Mouse (Mus musculus) thymus, adult 2 months (tissue): ENCODE results near the gene Ceacam1.

Experiments used
- CTCF ChIP-seq: fragments of 200-500 bp; IDR thresholded peaks from 2 replicates; pipeline ENCODE4 v1.5.1; 2012; ENCODE audit warnings: mild to moderate bottlenecking, control low read depth, low read length, moderate library complexity, borderline replicate concordance; ENCODE audit not compliant: control insufficient read depth, poor library complexity, insufficient read depth; ENCODE audit errors: extremely low read depth
- POLR2A ChIP-seq: fragments of 200-500 bp; IDR thresholded peaks from 2 replicates; pipeline ENCODE4 v1.6.1; 2012; ENCODE audit warnings: mild to moderate bottlenecking, low read length, control low read depth, moderate library complexity; ENCODE audit not compliant: control insufficient read depth, poor library complexity, insufficient read depth; ENCODE audit errors: extremely low read depth

DNA sequence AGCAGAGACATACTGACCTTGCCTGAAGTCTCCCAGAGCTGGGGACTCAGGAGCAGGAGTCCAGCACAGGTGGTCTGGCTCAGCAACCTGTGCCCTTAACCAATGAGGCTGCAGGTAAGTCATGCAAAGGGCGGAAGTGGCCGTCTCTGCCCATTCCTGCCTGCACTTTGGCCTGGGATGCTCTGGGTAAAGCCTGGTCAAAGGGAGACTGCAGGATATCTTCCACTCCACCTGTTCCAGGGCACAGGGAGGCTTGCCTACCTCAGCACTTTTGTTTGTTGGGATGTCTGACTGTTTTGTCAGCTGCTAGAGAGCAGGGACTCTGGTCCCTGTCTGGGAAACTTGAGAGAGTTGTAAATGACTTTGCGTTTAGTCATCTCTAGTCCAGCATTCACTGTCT is 25.3 kb downstream of the Ceacam1 start:
- TF ChIP-seq POLR2A (no peak), CTCF (no peak)
